Mouse (Mus musculus) embryonic facial prominence, embryonic 14.5 days (tissue): ENCODE data around the gene Sel1l2. TPM values are rescaled to one million over a fixed set of nuclear protein-coding genes. Genes with fewer than 3 reads are reported as not detected.
"Not testable (repeated sequence)": the region's sequence is repeated elsewhere in the genome, so short reads cannot be mapped to it uniquely, and the experiment has no call there.

Experiments used
- ATAC-seq: fragments of 200-750 bp; cut with Nextera tagmentation; 2 replicates; pipeline ENCODE4 v1.8.0; 2017; ENCODE audit warnings: low read depth, moderate number of reproducible peaks, moderate TSS enrichment
- DNase-seq: peaks from one replicate; pipeline ENCODE4 v3.0.0-alpha.2; 2015; ENCODE audit warnings: low spot score
- H3K27ac ChIP-seq: fragments of 300-500 bp; sonication (generic); replicated peaks from 2 replicates; pipeline ENCODE4 v1.5.1; 2014; ENCODE audit warnings: low read depth, mild to moderate bottlenecking, low read length, moderate library complexity
- H3K27me3 ChIP-seq: fragments of 300-500 bp; sonication (generic); replicated peaks from 2 replicates; pipeline ENCODE4 v1.6.1; 2014; ENCODE audit warnings: low read length; ENCODE audit not compliant: control insufficient read depth, insufficient read depth
- H3K36me3 ChIP-seq: fragments of 300-500 bp; sonication (generic); 2 replicates; pipeline ENCODE4 v1.6.1; 2014; ENCODE audit warnings: low read length, mixed read lengths; ENCODE audit not compliant: control insufficient read depth, insufficient read depth
- H3K4me1 ChIP-seq: fragments of 300-500 bp; sonication (generic); 2 replicates; pipeline ENCODE4 v1.6.1; 2014; ENCODE audit warnings: antibody characterized with exemption, low read length; ENCODE audit not compliant: control insufficient read depth, insufficient read depth
- H3K4me2 ChIP-seq: fragments of 300-500 bp; sonication (generic); 2 replicates; pipeline ENCODE4 v1.6.1; 2014; ENCODE audit warnings: low read depth, mild to moderate bottlenecking, low read length, moderate library complexity, mixed read lengths
- H3K4me3 ChIP-seq: fragments of 300-500 bp; sonication (generic); 2 replicates; pipeline ENCODE4 v1.5.1; 2014; ENCODE audit warnings: low read depth, mild to moderate bottlenecking, low read length
- H3K9ac ChIP-seq: fragments of 300-500 bp; sonication (generic); 2 replicates; pipeline ENCODE4 v1.6.1; 2014; ENCODE audit warnings: low read depth, mild to moderate bottlenecking, low read length, moderate library complexity, mixed read lengths
- H3K9me3 ChIP-seq: fragments of 300-500 bp; sonication (generic); 2 replicates; pipeline ENCODE4 v1.6.1; 2016; ENCODE audit warnings: low read length; ENCODE audit not compliant: control insufficient read depth
- WGBS: fragments of 180-500 bp; shearing (Covaris S2); extraction: QIAGEN DNeasy Blood & Tissue Kit; methylation state at CpG from one replicate; pipeline ENCODE4 v1.1.7; 2014; 5-methylcytosine and 5-hydroxymethylcytosine counted together
- polyA plus RNA-seq: library from polyadenylated mRNA; unstranded; fragments of >200 nt; fragmentation: Nextera tagmentation; extraction: Ambion mirVana; gene quantifications from 2 replicates; pipeline ENCODE4 v1.2.1, GENCODE M21; 2014

Sel1l2 gene
- polyA plus RNA-seq, 1 experiment from 2014 or later = not detected

- Histone ChIP-seq H3K27me3 (no peaks in the 10 kb centered on the region), H3K36me3 (peaks cover 43% of the 10 kb centered on the region), H3K4me1 (no peaks in the 10 kb centered on the region), H3K27ac (no peak overlapping the region), H3K9me3 (no peaks in the 10 kb centered on the region), H3K4me2 (no peak overlapping the region), H3K4me3 (no peak overlapping the region), H3K9ac (no peak overlapping the region)
- no peak for ATAC-seq
- DNase-seq = no peak
- 83% methylated on average over 2 of the region's 2 CpGs for WGBS
These were observed 188.8 kb downstream of the Sel1l2 start for GRCm38 (mm10) chr2:140200713-140201112.

- H3K4me2 ChIP-seq, DNase-seq, H3K4me1 ChIP-seq, H3K4me3 ChIP-seq, ATAC-seq, H3K27ac ChIP-seq, H3K9me3 ChIP-seq, H3K27me3 ChIP-seq, H3K9ac ChIP-seq: not testable (repeated sequence)
- H3K36me3 ChIP-seq = peaks cover 53% of the 10 kb centered on the region
- 90% methylated on average over 3 of the region's 3 CpGs for WGBS
These were observed 203.8 kb downstream of the Sel1l2 start for GRCm38 (mm10) chr2:140185685-140186210.

Other genes with a start within 250 kb of the Sel1l2 start
- gene Gm17374, start 237.7 kb downstream of the Sel1l2 start, polyA plus RNA-seq = not detected in 2 replicates
- gene Esf1, start 219.1 kb downstream of the Sel1l2 start, polyA plus RNA-seq = 17.8 and 20.8 TPM in 2 replicates
- gene Ndufaf5, start 219.1 kb downstream of the Sel1l2 start, polyA plus RNA-seq = 22.5 and 26.9 TPM in 2 replicates
- gene Macrod2, start 5.6 kb upstream of the Sel1l2 start, polyA plus RNA-seq = 25.6 and 29.2 TPM in 2 replicates